Mouse (Mus musculus) heart, adult 2 months (tissue): ENCODE results near the gene Ccdc47. TPM values are rescaled to one million over a fixed set of nuclear protein-coding genes. Genes with fewer than 3 reads are reported as not detected.

ENCODE experiments used
- DNase-seq, 2 experiments: peaks; one replicate each; pipeline ENCODE4 v3.0.0; 2021
- H3K27ac ChIP-seq: fragments of 200-600 bp; 2 replicates; pipeline ENCODE4 v1.8.1; 2022
- H3K27me3 ChIP-seq: fragments of 200-500 bp; 2 replicates; pipeline ENCODE4 v1.6.1; 2012; ENCODE audit warnings: mild to moderate bottlenecking, low read length, inconsistent platforms, mixed read lengths; ENCODE audit not compliant: control insufficient read depth, insufficient read depth
- H3K36me3 ChIP-seq: fragments of 200-500 bp; 2 replicates; pipeline ENCODE4 v1.6.1; 2012; ENCODE audit warnings: low read length, inconsistent platforms; ENCODE audit not compliant: control insufficient read depth, insufficient read depth
- H3K4me1 ChIP-seq: fragments of 200-500 bp; 2 replicates; pipeline ENCODE4 v1.6.1; 2011; ENCODE audit warnings: low read length; ENCODE audit not compliant: control insufficient read depth, insufficient read depth
- H3K4me3 ChIP-seq: fragments of 200-600 bp; 2 replicates; pipeline ENCODE4 v1.8.1; 2022
- H3K79me2 ChIP-seq: fragments of 200-500 bp; replicated peaks from 2 replicates; pipeline ENCODE4 v1.6.1; 2012; ENCODE audit warnings: mild to moderate bottlenecking, inconsistent platforms, low read length, moderate library complexity, mixed read lengths; ENCODE audit not compliant: control insufficient read depth, insufficient read depth
- H3K9ac ChIP-seq: fragments of 200-500 bp; 2 replicates; pipeline ENCODE4 v1.6.1; 2012; ENCODE audit warnings: low read depth, mild to moderate bottlenecking, control low read depth, inconsistent platforms, low read length, mixed read lengths
- CTCF ChIP-seq: fragments of 200-600 bp; IDR thresholded peaks from 2 replicates; pipeline ENCODE4 v1.8.1; 2022; ENCODE audit warnings: antibody characterized with exemption, mild to moderate bottlenecking, moderate library complexity
- EP300 ChIP-seq: fragments of 200-500 bp; IDR thresholded peaks from 2 replicates; pipeline ENCODE4 v1.6.1; 2011; ENCODE audit warnings: low read depth, low read length, control low read depth; ENCODE audit not compliant: insufficient read depth
- POLR2A ChIP-seq: fragments of 200-500 bp; IDR thresholded peaks from 2 replicates; pipeline ENCODE4 v1.6.1; 2011; ENCODE audit warnings: mild to moderate bottlenecking, low read depth, low read length, control low read depth; ENCODE audit not compliant: insufficient read depth
- WGBS: fragments of 180-500 bp; shearing (Covaris S2); methylation state at CpG from one replicate; pipeline ENCODE4 v1.1.7; 2018; 5-methylcytosine and 5-hydroxymethylcytosine counted together
- intact Hi-C: fragments of 180-260 bp; cut with DNase I; formaldehyde crosslinking; loops from one replicate; pipeline ENCODE4 v1.15.1; 2025
- polyA plus RNA-seq: library from polyadenylated mRNA; depleted of rRNA; stranded (reverse); fragments of >200 nt; gene quantifications from 2 replicates; pipeline ENCODE4 v1.2.3, GENCODE M21; 2012
- total RNA-seq, 2 experiments: library from RNA; stranded (reverse); gene quantifications; 2 replicates each; pipeline ENCODE4 v1.2.3; 2021

The Ccdc47 gene
- total and polyA plus RNA-seq, 3 experiments: 23.7 to 82.2 (median 78.1) TPM

GRCm38 (mm10) chr11:106256775-106257174 is 40.6 kb upstream of the Ccdc47 start:
- Histone ChIP-seq H3K79me2 (no peaks in the 10 kb centered on the region), H3K27ac (peak overlapping the region; percentile 83), H3K36me3 (peaks cover 2% of the 10 kb centered on the region), H3K9ac (no peak overlapping the region), H3K27me3 (no peaks in the 10 kb centered on the region), H3K4me1 (peaks cover 5% of the 10 kb centered on the region), H3K4me3 (peak overlapping the region; percentile 71)
- TF ChIP-seq EP300 (no peak), CTCF (peak; percentile 61), POLR2A (no peak)
- intact Hi-C loops: loop anchor here (2.0 kb wide), 1 partner anchor 14 kb away; no protein-coding TSS in a partner anchor
- no peak for DNase-seq
- 45% methylated on average over 5 of the region's 5 CpGs for WGBS

- Histone ChIP-seq H3K4me3 (peak within 1 kb of the TSS; percentile 71), H3K27me3 (no peaks in the 10 kb centered on the region), H3K9ac (peak within 1 kb of the TSS; percentile 89), H3K4me1 (peaks cover 5% of the 10 kb centered on the region), H3K36me3 (peaks cover 2% of the 10 kb centered on the region), H3K79me2 (no peaks in the 10 kb centered on the region), H3K27ac (peak within 1 kb of the TSS; percentile 83)
- WGBS: under 1% methylated on average over 42 of the region's 42 CpGs
- peak; percentile 97 to 99 for DNase-seq
- TF ChIP-seq POLR2A (peak; percentile 89), EP300 (no peak), CTCF (no peak)
- intact Hi-C loops: loop anchor here (2.0 kb wide), 1 partner anchor 15 kb away; no protein-coding TSS in a partner anchor
Observed at GRCm38 (mm10) chr11:106255685-106256451, 39.7 kb upstream of the Ccdc47 start, which contains the start of the genes Ftsj3 and Psmc5. TSS of gene Ftsj3 (minus strand) at chr11:106256079. TSS of gene Psmc5 (plus strand) at chr11:106256154.

GRCm38 (mm10) chr11:106255174-106255573 is 39.0 kb upstream of the Ccdc47 start:
- Histone ChIP-seq H3K4me3 (peak overlapping the region; percentile 71), H3K27ac (peak overlapping the region; percentile 83), H3K4me1 (peaks cover 5% of the 10 kb centered on the region), H3K9ac (peak overlapping the region; percentile 56), H3K79me2 (no peaks in the 10 kb centered on the region), H3K36me3 (peaks cover 2% of the 10 kb centered on the region), H3K27me3 (no peaks in the 10 kb centered on the region)
- no peak for DNase-seq
- TF ChIP-seq EP300 (no peak), CTCF (no peak), POLR2A (no peak)
- WGBS: under 1% methylated on average over 22 of the region's 22 CpGs
- intact Hi-C loops: no loop called here

GRCm38 (mm10) chr11:106254767-106255166 is 38.6 kb upstream of the Ccdc47 start:
- Histone ChIP-seq H3K27ac (no peak overlapping the region), H3K79me2 (no peaks in the 10 kb centered on the region), H3K27me3 (no peaks in the 10 kb centered on the region), H3K9ac (no peak overlapping the region), H3K4me1 (peaks cover 5% of the 10 kb centered on the region), H3K36me3 (peaks cover 2% of the 10 kb centered on the region), H3K4me3 (peak overlapping the region; percentile 71)
- TF ChIP-seq CTCF (no peak), EP300 (no peak), POLR2A (no peak)
- 9% methylated on average over 2 of the region's 2 CpGs for WGBS
- intact Hi-C loops: no loop called here
- no peak for DNase-seq

- Histone ChIP-seq H3K36me3 (peaks cover 4% of the 10 kb centered on the region; the same call in 1 of the 2 replicates), H3K27ac (no peak overlapping the region), H3K27me3 (no peaks in the 10 kb centered on the region), H3K79me2 (no peaks in the 10 kb centered on the region), H3K4me1 (no peaks in the 10 kb centered on the region), H3K9ac (no peak overlapping the region), H3K4me3 (no peak overlapping the region)
- no peak for TF ChIP-seq CTCF
- no peak for TF ChIP-seq POLR2A
- no peak for TF ChIP-seq EP300
- WGBS: 78% methylated on average over 7 of the region's 7 CpGs
- DNase-seq: no peak
- intact Hi-C loops: loop anchor here (10.0 kb wide), 1 partner anchor 325 kb away; no protein-coding TSS in a partner anchor
Observed at GRCm38 (mm10) chr11:106249326-106249725, 33.2 kb upstream of the Ccdc47 start.

- Histone ChIP-seq H3K79me2 (no peaks in the 10 kb centered on the region), H3K27ac (no peak overlapping the region), H3K27me3 (no peaks in the 10 kb centered on the region), H3K36me3 (peaks cover 6% of the 10 kb centered on the region), H3K4me1 (no peaks in the 10 kb centered on the region), H3K9ac (no peak overlapping the region), H3K4me3 (no peak overlapping the region)
- intact Hi-C loops: loop anchor here (10.0 kb wide), 1 partner anchor 322 kb away; no protein-coding TSS in a partner anchor
- WGBS: 95% methylated on average over 1 of the region's 1 CpGs
- no peak for DNase-seq
- no peak for TF ChIP-seq EP300
- TF ChIP-seq CTCF: peak; percentile 60
- no peak for TF ChIP-seq POLR2A
Observed at GRCm38 (mm10) chr11:106246834-106247233, 30.7 kb upstream of the Ccdc47 start.
